Mouse (Mus musculus): ENCODE results near the gene Xrcc3.

Xrcc3 gene

GRCm38 (mm10) chr12:111777919-111778318 is 35.8 kb downstream of the Xrcc3 start:
- no peak for DNase-seq (ENCODE audit: extremely low read depth, low read depth)

- no peak for DNase-seq (ENCODE audit: extremely low read depth, low read depth)
Observed at GRCm38 (mm10) chr12:111774845-111775244, 38.8 kb downstream of the Xrcc3 start.

- DNase-seq (ENCODE audit: extremely low read depth, low read depth) = no peak
Observed at GRCm38 (mm10) chr12:111774156-111774555, 39.5 kb downstream of the Xrcc3 start.

- no peak for DNase-seq (ENCODE audit: extremely low read depth, low read depth)
Observed at GRCm38 (mm10) chr12:111770651-111771050, 43.0 kb downstream of the Xrcc3 start.

GRCm38 (mm10) chr12:111769816-111770577 is 43.7 kb downstream of the Xrcc3 start:
- no peak for DNase-seq (ENCODE audit: extremely low read depth, low read depth)

GRCm38 (mm10) chr12:111769306-111769705 is 44.4 kb downstream of the Xrcc3 start:
- DNase-seq (ENCODE audit: extremely low read depth, low read depth) = peak; percentile 54

GRCm38 (mm10) chr12:111768322-111768928 is 45.2 kb downstream of the Xrcc3 start:
- DNase-seq (ENCODE audit: extremely low read depth, low read depth) = no peak

GRCm38 (mm10) chr12:111766313-111767236 is 47.1 kb downstream of the Xrcc3 start:
- DNase-seq (ENCODE audit: extremely low read depth, low read depth) = no peak

GRCm38 (mm10) chr12:111762620-111763280 is 50.9 kb downstream of the Xrcc3 start:
- DNase-seq (ENCODE audit: extremely low read depth, low read depth) = no peak

- no peak for DNase-seq (ENCODE audit: extremely low read depth, low read depth)
Observed at GRCm38 (mm10) chr12:111760306-111760908, 53.3 kb downstream of the Xrcc3 start.

GRCm38 (mm10) chr12:111759176-111760061 is 54.3 kb downstream of the Xrcc3 start:
- no peak for DNase-seq (ENCODE audit: extremely low read depth, low read depth)

- no peak for DNase-seq (ENCODE audit: extremely low read depth, low read depth)
Observed at GRCm38 (mm10) chr12:111758381-111759175, 55.1 kb downstream of the Xrcc3 start, which contains the start of gene Klc1. Klc1 (plus strand) TSS chr12:111758849.

GRCm38 (mm10) chr12:111757561-111758325 is 55.9 kb downstream of the Xrcc3 start:
- no peak for DNase-seq (ENCODE audit: extremely low read depth, low read depth)

- no peak for DNase-seq (ENCODE audit: extremely low read depth, low read depth)
Observed at GRCm38 (mm10) chr12:111756698-111757082, 57.0 kb downstream of the Xrcc3 start.

- DNase-seq (ENCODE audit: extremely low read depth, low read depth) = no peak
Observed at GRCm38 (mm10) chr12:111756082-111756697, 57.5 kb downstream of the Xrcc3 start.

GRCm38 (mm10) chr12:111755231-111755630 is 58.4 kb downstream of the Xrcc3 start:
- no peak for DNase-seq (ENCODE audit: extremely low read depth, low read depth)

- DNase-seq (ENCODE audit: extremely low read depth, low read depth) = no peak
Observed at GRCm38 (mm10) chr12:111754710-111755109, 59.0 kb downstream of the Xrcc3 start.

- no peak for DNase-seq (ENCODE audit: extremely low read depth, low read depth)
Observed at GRCm38 (mm10) chr12:111753347-111753746, 60.3 kb downstream of the Xrcc3 start.
